8 mouse cellular contexts compared by ENCODE assay signal in the genomic region with DNA sequence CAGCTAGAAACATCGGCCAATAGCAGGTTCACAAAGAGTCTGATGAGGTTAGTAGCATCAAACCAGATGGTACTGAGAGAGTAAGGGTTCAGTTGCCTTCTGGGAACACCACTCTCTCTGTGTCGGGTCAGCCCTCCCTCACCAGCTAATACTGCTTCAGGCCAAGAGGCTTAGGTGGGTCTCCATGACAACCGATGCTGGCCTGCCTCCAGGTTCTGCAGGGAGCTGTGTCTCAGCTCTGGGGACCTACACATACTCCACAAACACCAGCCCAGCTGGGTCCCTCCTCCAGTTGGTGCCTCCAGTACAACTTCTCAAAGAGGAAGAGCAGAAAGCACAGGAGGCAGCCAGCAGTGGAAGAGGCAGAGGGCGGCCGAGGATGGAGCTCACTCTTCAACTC. TPM values are rescaled to one million over a fixed set of nuclear protein-coding genes. Genes with fewer than 3 reads are reported as not detected.
DNase-seq lines count a peak whose midpoint lies in the region; ATAC-seq and TF ChIP-seq lines count a peak whose summit lies in the region.

A gene (plus strand): TSS at position 184 of the 400 bp plus-strand sequence.

- no peak within 1 kb of the TSS for H3K4me3 ChIP-seq in heart, postnatal 0 days (ENCODE audit: low read depth, low read length)
- no peak within 1 kb of the TSS for H3K4me3 ChIP-seq in heart, embryonic 10.5 days
- no peak within 1 kb of the TSS for H3K4me3 ChIP-seq in limb, embryonic 12.5 days (replicated peaks)

- H3K27me3 ChIP-seq in heart, postnatal 0 days (ENCODE audit: control insufficient read depth, insufficient read depth, low read length) = no peaks in the 10 kb centered on the region
- peaks cover 29% of the 10 kb centered on the region for H3K27me3 ChIP-seq in heart, embryonic 10.5 days (ENCODE audit: insufficient read depth, poor library complexity, severe bottlenecking)
- H3K27me3 ChIP-seq in limb, embryonic 12.5 days = no peaks in the 10 kb centered on the region; the same call in 1 of the 2 replicates

- peaks cover 31% of the 10 kb centered on the region for H3K4me1 ChIP-seq in heart, postnatal 0 days (ENCODE audit: control insufficient read depth, insufficient read depth)
- peaks cover 41% of the 10 kb centered on the region for H3K4me1 ChIP-seq in heart, embryonic 10.5 days
- H3K4me1 ChIP-seq in limb, embryonic 12.5 days (replicated peaks) = peaks cover 18% of the 10 kb centered on the region

- DNase-seq in heart, postnatal 0 days (ENCODE audit: low spot score) = peak; percentile 52
- no peak for DNase-seq in heart, embryonic 10.5 days (ENCODE audit: low spot score)
- DNase-seq in adrenal gland, postnatal 36 days = peak; percentile 59 to 62
- peak; percentile 79 to 82 for DNase-seq in right cerebral cortex, postnatal 10 days (ENCODE audit: low spot score in 2 of 2)
- DNase-seq in thymus, postnatal 25 days = no peak
- no peak for DNase-seq in yolk sac, embryonic 10.5 days (ENCODE audit: low spot score)

- H3K27ac ChIP-seq in heart, postnatal 0 days (ENCODE audit: low read depth) = no peak within 1 kb of the TSS
- H3K27ac ChIP-seq in heart, embryonic 10.5 days = no peak within 1 kb of the TSS
- H3K27ac ChIP-seq in limb, embryonic 12.5 days = no peak within 1 kb of the TSS

- no peak for TF ChIP-seq CTCF in heart, postnatal 0 days (IDR thresholded peaks at IDR 0.05; ENCODE audit: low read depth)

- no peaks in the 10 kb centered on the region for H3K36me3 ChIP-seq in heart, postnatal 0 days (replicated peaks; ENCODE audit: control insufficient read depth, insufficient read depth, low read length)
- H3K36me3 ChIP-seq in heart, embryonic 10.5 days = no peaks in the 10 kb centered on the region
- H3K36me3 ChIP-seq in limb, embryonic 12.5 days = no peaks in the 10 kb centered on the region

- WGBS in heart, postnatal 0 days = 44% methylated on average over 5 of the region's 5 CpGs
- WGBS in heart, embryonic 10.5 days = 52% methylated on average over 5 of the region's 5 CpGs
- WGBS in limb, embryonic 12.5 days = 62% methylated on average over 5 of the region's 5 CpGs

- TF ChIP-seq EP300 in heart, postnatal 0 days (IDR thresholded peaks at IDR 0.05; ENCODE audit: low read depth) = no peak

- no peak within 1 kb of the TSS for H3K4me2 ChIP-seq in heart, postnatal 0 days (ENCODE audit: low read depth, low read length)
- H3K4me2 ChIP-seq in limb, embryonic 12.5 days = no peak within 1 kb of the TSS

- H3K9me3 ChIP-seq in heart, postnatal 0 days (replicated peaks; ENCODE audit: control insufficient read depth, low read length) = no peaks in the 10 kb centered on the region
- no peaks in the 10 kb centered on the region for H3K9me3 ChIP-seq in heart, embryonic 10.5 days
- no peaks in the 10 kb centered on the region for H3K9me3 ChIP-seq in limb, embryonic 12.5 days

- ATAC-seq in heart, postnatal 0 days (ENCODE audit: insufficient read depth, low read depth) = no peak; the same call in 1 of the 2 replicates
- ATAC-seq in frontal cortex, adult (ENCODE audit: low TSS enrichment) = peak; percentile 56
- ATAC-seq in limb, embryonic 12.5 days (ENCODE audit: insufficient number of reproducible peaks, insufficient read depth, low FRiP score, low TSS enrichment, low read depth) = peak; percentile 53; the same call in 1 of the 2 replicates

- H3K9ac ChIP-seq in heart, postnatal 0 days (replicated peaks; ENCODE audit: low read depth, low read length) = no peak within 1 kb of the TSS
- no peak within 1 kb of the TSS; the same call in 1 of the 2 replicates for H3K9ac ChIP-seq in limb, embryonic 12.5 days (replicated peaks)

RNA-seq across cellular contexts. Expression of the gene that starts here (rescaled TPM):
- total RNA-seq in heart, postnatal 0 days (2014; rRNA removed; ENCODE audit: low replicate concordance) = 0.34 and 2.4 TPM in 2 replicates
- polyA plus RNA-seq in heart, postnatal 0 days (2015; fragmentation: Nextera tagmentation; extraction: Ambion mirVana) = 5.9 and 8.0 TPM in 2 replicates
- 0.16 and 0.19 TPM in 2 replicates for polyA plus RNA-seq in heart, embryonic 10.5 days (2016; fragmentation: Nextera tagmentation; extraction: Ambion mirVana)
- under 1 TPM in 1 of 2 experiments, not detected in 1; 0.36 TPM for total RNA-seq in adrenal gland, postnatal 36 days (2021)
- 0.12 and 0.49 TPM in 2 replicates for polyA plus RNA-seq in limb, embryonic 12.5 days (2016; fragmentation: Nextera tagmentation; extraction: Ambion mirVana)

Comparison
In these comparisons a context has a peak if more than half of its experiments do, and no peak if none do; other contexts are left out.
1. DNase-seq: peak in heart, postnatal 0 days (single experiment) and right cerebral cortex, postnatal 10 days (2 of 2); none in heart, embryonic 10.5 days (single experiment), thymus, postnatal 25 days (single experiment) and yolk sac, embryonic 10.5 days (single experiment).
2. Peak in DNase-seq in adrenal gland, postnatal 36 days; RNA of the gene not detected or under 1 TPM.
3. Peak in ATAC-seq in limb, embryonic 12.5 days; RNA of the gene not detected or under 1 TPM.